Mouse (Mus musculus) hindbrain, postnatal 0 days (tissue): Measurements from ENCODE around the gene Npr2. TPM values are rescaled to one million over a fixed set of nuclear protein-coding genes. Genes with fewer than 3 reads are reported as not detected.

Experiments
- ATAC-seq: fragments of 200-750 bp; cut with Nextera tagmentation; 2 replicates; pipeline ENCODE4 v1.8.0; 2017; ENCODE audit warnings: mild to moderate bottlenecking, moderate TSS enrichment, moderate library complexity
- DNase-seq: peaks from one replicate; pipeline ENCODE4 v3.0.0-alpha.2; 2015; ENCODE audit warnings: low spot score
- H3K27ac ChIP-seq: fragments of 300-500 bp; sonication (generic); 2 replicates; pipeline ENCODE4 v1.5.1; 2014; ENCODE audit warnings: mild to moderate bottlenecking
- H3K27me3 ChIP-seq: fragments of 300-500 bp; sonication (generic); 2 replicates; pipeline ENCODE4 v1.6.1; 2014; ENCODE audit warnings: low read length, mixed read lengths; ENCODE audit not compliant: insufficient read depth
- H3K36me3 ChIP-seq: fragments of 300-500 bp; sonication (generic); 2 replicates; pipeline ENCODE4 v1.6.1; 2014; ENCODE audit warnings: low read length, mixed read lengths; ENCODE audit not compliant: insufficient read depth
- H3K4me1 ChIP-seq: fragments of 300-500 bp; sonication (generic); 2 replicates; pipeline ENCODE4 v1.6.1; 2014; ENCODE audit warnings: antibody characterized with exemption, low read length, mixed read lengths; ENCODE audit not compliant: insufficient read depth
- H3K4me2 ChIP-seq: fragments of 300-500 bp; sonication (generic); 2 replicates; pipeline ENCODE4 v1.6.1; 2014; ENCODE audit warnings: low read depth, mild to moderate bottlenecking, low read length, moderate library complexity, mixed read lengths
- H3K4me3 ChIP-seq: fragments of 300-500 bp; sonication (generic); 2 replicates; pipeline ENCODE4 v1.5.1; 2014; ENCODE audit warnings: low read length
- H3K9ac ChIP-seq: fragments of 300-500 bp; sonication (generic); replicated peaks from 2 replicates; pipeline ENCODE4 v1.6.1; 2014; ENCODE audit warnings: mild to moderate bottlenecking, low read length, moderate library complexity, mixed read lengths
- H3K9me3 ChIP-seq: fragments of 300-500 bp; sonication (generic); 2 replicates; pipeline ENCODE4 v1.6.1; 2016; ENCODE audit warnings: low read length, mixed read lengths
- CTCF ChIP-seq: IDR thresholded peaks from 2 replicates; pipeline ENCODE4 v1.5.1; 2016; ENCODE audit warnings: antibody characterized with exemption, control low read depth, low read depth
- WGBS: fragments of 180-500 bp; shearing (Covaris S2); extraction: QIAGEN DNeasy Blood & Tissue Kit; methylation state at CpG from one replicate; pipeline ENCODE4 v1.1.7; 2014; 5-methylcytosine and 5-hydroxymethylcytosine counted together
- polyA plus RNA-seq: library from polyadenylated mRNA; unstranded; fragments of >200 nt; fragmentation: Nextera tagmentation; extraction: Ambion mirVana; gene quantifications from 2 replicates; pipeline ENCODE4 v1.2.1, GENCODE M21; 2015
- total RNA-seq: library from RNA; depleted of rRNA; stranded (reverse); fragments of >200 nt; gene quantifications from 2 replicates; pipeline ENCODE4 v1.2.3, GENCODE M21; 2014

Gene Npr2
- total and polyA plus RNA-seq, 2 experiments from 2014 or later: 8.9 to 41.3 TPM

GRCm38 (mm10) chr4:43629106-43629817 is 2.5 kb upstream of the Npr2 start:
- H3K36me3 ChIP-seq: no peaks in the 10 kb centered on the region
- WGBS: 37% methylated on average over 20 of the region's 20 CpGs
- no peak overlapping the region for H3K4me3 ChIP-seq
- peak; percentile 59; the same call in 1 of the 2 replicates for ATAC-seq
- H3K9ac ChIP-seq: no peak overlapping the region
- no peak overlapping the region for H3K4me2 ChIP-seq
- H3K27me3 ChIP-seq: no peaks in the 10 kb centered on the region
- peak; percentile 72 for DNase-seq
- H3K9me3 ChIP-seq: peaks cover 7% of the 10 kb centered on the region
- no peak overlapping the region for H3K27ac ChIP-seq
- peaks cover 19% of the 10 kb centered on the region for H3K4me1 ChIP-seq
- TF ChIP-seq CTCF: no peak

- 2% methylated on average over 5 of the region's 5 CpGs for WGBS
Measured at GRCm38 (mm10) chr4:43630030-43630581, 1.6 kb upstream of the Npr2 start.

DNA sequence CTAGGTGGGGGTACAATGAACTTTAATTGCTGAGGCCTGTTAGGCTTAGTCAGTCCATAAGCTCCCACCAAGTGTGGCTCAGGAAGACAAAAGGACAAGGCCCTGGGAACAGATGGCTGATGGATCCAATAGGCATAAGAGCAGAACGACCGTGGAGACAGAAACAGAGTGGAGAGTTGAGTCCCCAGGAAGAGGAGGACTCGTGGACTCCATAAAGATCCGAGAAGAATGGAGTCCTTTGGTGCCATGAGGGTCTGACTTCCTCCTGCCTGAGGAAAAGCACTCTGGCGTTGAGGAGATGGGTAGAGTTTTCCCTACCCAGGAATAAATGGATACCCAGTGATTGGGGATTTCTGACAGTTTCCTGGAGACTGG is 1.1 kb upstream of the Npr2 start:
- no peaks in the 10 kb centered on the region for H3K9me3 ChIP-seq
- DNase-seq (peak; percentile 27), ATAC-seq (peak; percentile 10; the same call in 1 of the 2 replicates)
- no peak for TF ChIP-seq CTCF
- H3K36me3 ChIP-seq: no peaks in the 10 kb centered on the region
- WGBS: 17% methylated on average over 5 of the region's 5 CpGs
- H3K4me3 ChIP-seq: peak overlapping the region; percentile 55
- H3K27ac ChIP-seq: peak overlapping the region; percentile 88
- peak overlapping the region; percentile 93 for H3K4me2 ChIP-seq
- H3K27me3 ChIP-seq: no peaks in the 10 kb centered on the region
- peak overlapping the region; percentile 86; the same call in 1 of the 2 replicates for H3K9ac ChIP-seq
- peaks cover 19% of the 10 kb centered on the region for H3K4me1 ChIP-seq

More at GRCm38 (mm10) chr4:43630030-43630581, 1.6 kb upstream of the Npr2 start:
- Histone ChIP-seq H3K9me3 (peaks cover 5% of the 10 kb centered on the region), H3K9ac (no peak overlapping the region; the same call in 1 of the 2 replicates), H3K27me3 (no peaks in the 10 kb centered on the region), H3K27ac (peak overlapping the region; percentile 88), H3K4me1 (peaks cover 19% of the 10 kb centered on the region), H3K4me2 (peak overlapping the region; percentile 40), H3K4me3 (no peak overlapping the region), H3K36me3 (no peaks in the 10 kb centered on the region)
- ATAC-seq (peak; percentile 73), DNase-seq (peak; percentile 95)
- peak; percentile 91 for TF ChIP-seq CTCF

DNA sequence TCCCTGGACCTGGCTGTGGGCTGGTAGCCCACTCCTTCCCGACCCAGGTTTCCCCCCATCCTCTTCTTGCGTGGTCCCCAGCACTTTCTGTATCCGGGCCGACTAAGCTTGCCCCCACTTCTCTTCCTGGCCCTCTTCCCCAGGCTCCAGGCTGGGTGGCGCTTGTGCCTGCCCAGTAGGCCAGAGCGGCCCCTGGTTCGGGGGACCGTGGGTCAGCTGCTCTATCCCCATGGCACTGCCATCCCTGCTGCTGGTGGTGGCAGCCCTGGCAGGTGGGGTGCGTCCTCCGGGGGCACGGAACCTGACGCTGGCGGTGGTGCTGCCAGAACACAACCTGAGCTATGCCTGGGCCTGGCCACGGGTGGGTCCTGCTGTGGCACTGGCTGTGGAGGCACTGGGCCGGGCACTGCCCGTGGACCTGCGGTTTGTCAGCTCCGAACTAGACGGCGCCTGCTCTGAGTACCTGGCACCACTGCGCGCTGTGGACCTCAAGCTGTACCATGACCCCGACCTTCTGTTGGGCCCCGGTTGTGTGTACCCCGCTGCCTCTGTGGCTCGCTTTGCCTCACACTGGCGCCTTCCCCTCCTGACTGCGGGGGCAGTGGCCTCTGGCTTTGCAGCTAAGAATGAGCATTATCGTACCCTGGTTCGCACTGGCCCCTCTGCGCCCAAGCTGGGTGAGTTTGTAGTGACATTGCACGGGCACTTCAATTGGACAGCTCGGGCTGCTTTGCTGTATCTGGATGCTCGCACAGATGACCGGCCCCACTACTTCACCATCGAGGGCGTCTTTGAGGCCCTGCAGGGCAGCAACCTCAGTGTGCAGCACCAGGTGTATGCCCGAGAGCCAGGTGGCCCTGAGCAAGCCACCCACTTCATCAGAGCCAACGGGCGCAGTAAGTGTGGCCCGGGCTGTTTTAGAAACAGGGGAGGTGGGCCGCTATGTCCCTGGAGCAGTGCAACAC is 503 bp downstream of the Npr2 start:
- ATAC-seq: peak; percentile 16
- H3K36me3 ChIP-seq: no peaks in the 10 kb centered on the region
- H3K4me2 ChIP-seq: peak overlapping the region; percentile 93
- TF ChIP-seq CTCF: no peak
- H3K4me1 ChIP-seq: peaks cover 19% of the 10 kb centered on the region
- peak overlapping the region; percentile 86 for H3K9ac ChIP-seq
- no peaks in the 10 kb centered on the region for H3K27me3 ChIP-seq
- no peaks in the 10 kb centered on the region for H3K9me3 ChIP-seq
- H3K4me3 ChIP-seq: peak overlapping the region; percentile 55
- H3K27ac ChIP-seq: peak overlapping the region; percentile 88
- peak; percentile 23 for DNase-seq
- 41% methylated on average over 42 of the region's 42 CpGs for WGBS

DNA sequence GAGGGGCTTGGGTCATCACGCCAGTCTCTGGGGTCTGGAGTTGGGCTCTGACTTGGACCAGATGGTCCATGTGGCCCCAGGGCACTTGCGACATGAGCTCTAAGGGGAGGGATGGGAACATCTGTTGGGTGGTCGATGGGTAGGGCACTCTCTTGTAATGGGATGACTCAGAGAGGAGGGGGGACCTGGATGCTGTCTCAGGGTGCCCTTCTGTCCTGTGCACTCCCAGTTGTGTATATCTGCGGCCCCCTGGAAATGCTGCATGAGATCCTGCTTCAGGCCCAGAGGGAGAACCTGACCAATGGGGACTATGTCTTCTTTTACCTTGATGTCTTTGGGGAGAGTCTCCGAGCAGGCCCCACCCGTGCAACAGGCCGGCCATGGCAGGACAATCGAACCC is 1.6 kb downstream of the Npr2 start:
- 74% methylated on average over 8 of the region's 8 CpGs for WGBS
- Histone ChIP-seq H3K4me1 (peaks cover 19% of the 10 kb centered on the region), H3K9ac (no peak overlapping the region), H3K27me3 (no peaks in the 10 kb centered on the region), H3K9me3 (no peaks in the 10 kb centered on the region), H3K27ac (no peak overlapping the region), H3K4me3 (no peak overlapping the region), H3K36me3 (no peaks in the 10 kb centered on the region), H3K4me2 (peak overlapping the region; percentile 93; the same call in 1 of the 2 replicates)
- ATAC-seq (no peak), DNase-seq (no peak)
- TF ChIP-seq CTCF: no peak

GRCm38 (mm10) chr4:43633736-43634135 is 2.0 kb downstream of the Npr2 start:
- no peak for DNase-seq
- Histone ChIP-seq H3K9me3 (no peaks in the 10 kb centered on the region), H3K27me3 (no peaks in the 10 kb centered on the region), H3K4me1 (peaks cover 19% of the 10 kb centered on the region), H3K36me3 (no peaks in the 10 kb centered on the region), H3K4me2 (no peak overlapping the region), H3K4me3 (no peak overlapping the region), H3K27ac (no peak overlapping the region), H3K9ac (no peak overlapping the region)
- TF ChIP-seq CTCF: no peak
- no peak for ATAC-seq
- WGBS: 85% methylated on average over 2 of the region's 2 CpGs
